ENCODE assay signal across 9 mouse cellular contexts in genomic region chr5:141024435-141024834, GRCm38 (mm10). TPM values are rescaled to one million over a fixed set of nuclear protein-coding genes. Genes with fewer than 3 reads are reported as not detected.
A peak's percentile ranks its signal among the peaks of the same experiment; 100 is the strongest.
DNase-seq lines count a peak whose midpoint lies in the region; ATAC-seq lines count a peak whose summit lies in the region.
"Had no signal": no experiment of that assay in that cellular context is flagged by ENCODE, and none has a peak within 500 bp of the region (broad histone marks: within the 10 kb centered on the region; RNA-seq: fewer than 3 reads in every experiment).

No protein-coding gene starts in this region.

- peak; percentile 14 for DNase-seq in adrenal gland, postnatal 10 days
- DNase-seq in adrenal gland, adult 8-10 months, result no peak
- DNase-seq in liver, result peak; percentile 39
- DNase-seq in liver, embryonic 11.5 days (ENCODE audit: low spot score), result no peak
- peak; percentile 7 for DNase-seq in c-Kit-positive CD71-positive TER-119-negative erythroid progenitor cells, embryonic 14.5 days (ENCODE audit: low read depth)
- peak; percentile 40 for DNase-seq in retina, postnatal 1 day
- no peak for DNase-seq in frontal cortex, postnatal 14 days (ENCODE audit: low spot score in 2 of 2)
- no peak for DNase-seq in left cerebral cortex, postnatal 36 days (ENCODE audit: low spot score in 2 of 2)

- H3K36me3 ChIP-seq in liver, embryonic 11.5 days (ENCODE audit: control insufficient read depth, insufficient read depth, low read length), result no peaks in the 10 kb centered on the region

- no peak overlapping the region for H3K4me2 ChIP-seq in liver, embryonic 11.5 days

- WGBS in liver, embryonic 11.5 days, result 56% methylated on average over 5 of the region's 5 CpGs

- H3K27ac ChIP-seq in liver, embryonic 11.5 days (ENCODE audit: low read depth, low read length), result no peak overlapping the region

- no peak overlapping the region for H3K4me3 ChIP-seq in liver, embryonic 11.5 days (ENCODE audit: low read depth, low read length)

- no peak for ATAC-seq in liver, embryonic 11.5 days (replicated peaks; ENCODE audit: low FRiP score)

- intact Hi-C loops in left cerebral cortex, postnatal 36 days (cut with DNase I), result no loop called here

- no peaks in the 10 kb centered on the region for H3K4me1 ChIP-seq in liver, embryonic 11.5 days (replicated peaks; ENCODE audit: control insufficient read depth, insufficient read depth, low read length)

- no peaks in the 10 kb centered on the region for H3K9me3 ChIP-seq in liver, embryonic 11.5 days (ENCODE audit: control insufficient read depth, low read length)

- H3K9ac ChIP-seq in liver, embryonic 11.5 days (ENCODE audit: low read depth, low read length), result no peak overlapping the region

- no peaks in the 10 kb centered on the region for H3K27me3 ChIP-seq in liver, embryonic 11.5 days (replicated peaks; ENCODE audit: control insufficient read depth, insufficient read depth, low read length)

RNA-seq across cellular contexts. Expression of gene Card11, which starts 24.1 kb away (rescaled TPM):
- 1 to 10 TPM; 1.6 to 2.5 TPM for total RNA-seq in adrenal gland, postnatal 10 days (2021)
- 1 to 10 TPM in 1 of 4 experiments, under 1 TPM in 3; 0.49 to 1.3 (median 0.85) TPM for total RNA-seq in adrenal gland, adult 8-10 months (2022)
- polyA plus RNA-seq in liver, embryonic 11.5 days (2014; fragmentation: Nextera tagmentation; extraction: Ambion mirVana), result 0.22 and 0.29 TPM in 2 replicates
- under 1 TPM; 0.27 to 0.36 TPM for total RNA-seq in left cerebral cortex, postnatal 36 days (2021)
- polyA plus RNA-seq: C2C12 had no signal

Comparison
In these comparisons a context has a peak if more than half of its experiments do, and no peak if none do; other contexts are left out.
1. DNase-seq: peak in adrenal gland, postnatal 10 days (single experiment), liver (single experiment), c-Kit-positive CD71-positive TER-119-negative erythroid progenitor cells, embryonic 14.5 days (single experiment) and retina, postnatal 1 day (single experiment); none in adrenal gland, adult 8-10 months (single experiment), liver, embryonic 11.5 days (single experiment), frontal cortex, postnatal 14 days (0 of 2) and left cerebral cortex, postnatal 36 days (0 of 2).